Mouse (Mus musculus) embryonic fibroblast, embryonic 13.5 days (primary cell): ENCODE results near the gene Fgf14.

Experiments used
- CTCF ChIP-seq: IDR thresholded peaks from 2 replicates; pipeline ENCODE4 v1.5.1; 2011; ENCODE audit warnings: mild to moderate bottlenecking, control low read depth, low read length, moderate library complexity, borderline replicate concordance; ENCODE audit not compliant: insufficient read depth
- POLR2A ChIP-seq: IDR thresholded peaks from 2 replicates; pipeline ENCODE4 v1.6.1; 2011; ENCODE audit warnings: low read depth, mild to moderate bottlenecking, control low read depth, low read length, moderate library complexity

DNA sequence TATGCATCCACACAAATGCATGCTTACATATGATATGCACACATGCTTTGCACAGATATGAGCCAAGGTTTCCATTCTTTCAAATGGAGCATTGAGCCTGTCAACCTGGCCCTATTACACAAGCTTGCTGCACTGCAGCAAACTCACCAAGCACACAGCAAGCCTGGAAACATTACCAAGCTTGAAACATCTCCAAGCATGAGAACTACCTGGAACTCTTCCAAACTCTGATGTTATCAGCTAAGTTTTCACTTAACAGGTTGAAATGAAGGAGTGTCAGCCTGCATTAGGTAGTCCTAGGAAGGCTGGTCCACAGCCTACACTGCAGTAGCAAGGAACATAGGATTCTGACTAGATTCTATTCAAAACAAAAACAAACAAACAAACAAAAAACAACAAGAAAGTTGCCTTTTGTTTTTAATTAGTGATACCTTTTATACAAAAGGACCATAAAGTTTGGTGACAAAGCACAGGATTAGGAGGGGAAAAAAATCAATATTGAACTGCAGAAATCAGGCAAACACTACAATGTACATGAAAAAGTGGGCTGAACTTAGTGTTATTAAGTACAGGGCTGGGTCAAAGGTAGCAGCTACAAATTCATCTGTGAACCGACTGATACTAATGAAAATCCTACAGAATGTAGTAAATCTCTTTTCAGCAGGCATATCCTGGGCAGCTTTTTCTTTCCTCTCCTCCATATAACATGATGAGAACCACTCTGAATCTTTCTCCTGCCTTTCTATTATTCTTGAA, 101.6 kb downstream of the Fgf14 start:
- TF ChIP-seq POLR2A (no peak), CTCF (no peak)
